Mouse (Mus musculus) T-cell, adult 2 months (primary cell): ENCODE data around the gene Ppie.
"Not testable (repeated sequence)": the region's sequence is repeated elsewhere in the genome, so short reads cannot be mapped to it uniquely, and the experiment has no call there.

Experiments used
- DNase-seq: peaks from one replicate; pipeline ENCODE4 v3.0.0; 2022; ENCODE audit warnings: low spot score

Ppie gene

DNA sequence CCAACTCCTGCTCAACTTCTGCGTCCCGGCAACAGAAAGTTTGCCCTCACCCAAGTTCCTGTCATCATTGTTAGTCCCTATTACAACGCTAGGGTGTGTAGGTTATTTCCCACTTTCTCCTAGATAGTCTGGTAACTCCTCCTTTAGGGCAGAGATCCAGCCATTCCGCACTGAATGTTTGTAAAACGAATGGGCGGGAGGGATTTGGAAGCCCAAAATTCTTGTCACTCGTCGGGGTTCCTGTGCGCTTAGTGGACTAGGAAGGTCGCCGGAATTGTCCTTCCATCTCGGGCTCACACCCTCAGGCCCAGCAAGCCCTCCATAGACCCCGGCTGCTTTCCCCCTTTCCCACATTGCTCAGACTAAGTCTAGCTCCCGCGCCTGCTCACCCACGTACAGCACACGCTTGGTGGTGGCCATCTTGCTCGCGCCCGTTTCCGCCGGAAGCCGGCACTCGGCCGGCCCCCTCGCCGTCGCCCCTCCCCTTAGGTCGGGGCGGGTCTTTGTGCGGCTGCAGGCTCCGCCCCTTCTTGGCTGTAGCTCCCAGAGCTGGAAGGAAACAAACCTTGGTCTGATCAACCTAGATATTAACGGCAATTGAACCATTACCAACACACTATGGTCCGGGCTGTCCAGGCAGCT lies at the start of gene Ppie:
TSS of gene Ppie (minus strand) at position 439 of the 642 bp plus-strand sequence.
- peak; percentile 72 for DNase-seq

DNA sequence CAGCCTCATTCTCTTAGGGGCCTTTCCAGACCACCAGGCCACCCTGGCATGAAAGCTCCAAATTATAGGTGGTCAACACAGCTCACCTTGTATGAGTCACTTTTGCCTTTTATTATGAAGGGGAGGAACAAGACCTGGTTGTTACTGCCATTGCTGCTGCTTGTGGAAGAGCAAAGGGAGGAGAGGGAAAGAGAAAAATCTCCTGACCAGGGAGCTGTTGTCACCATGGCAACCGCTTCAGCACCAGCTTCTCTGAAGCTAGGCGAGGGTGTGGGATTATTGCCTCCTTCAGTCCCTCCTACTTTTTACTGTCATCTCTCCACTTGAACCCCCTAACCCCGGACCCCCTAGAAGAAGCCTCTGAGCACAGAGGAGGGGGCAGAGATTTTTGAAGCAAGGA lies 45.1 kb upstream of the Ppie start:
- DNase-seq = no peak

DNA sequence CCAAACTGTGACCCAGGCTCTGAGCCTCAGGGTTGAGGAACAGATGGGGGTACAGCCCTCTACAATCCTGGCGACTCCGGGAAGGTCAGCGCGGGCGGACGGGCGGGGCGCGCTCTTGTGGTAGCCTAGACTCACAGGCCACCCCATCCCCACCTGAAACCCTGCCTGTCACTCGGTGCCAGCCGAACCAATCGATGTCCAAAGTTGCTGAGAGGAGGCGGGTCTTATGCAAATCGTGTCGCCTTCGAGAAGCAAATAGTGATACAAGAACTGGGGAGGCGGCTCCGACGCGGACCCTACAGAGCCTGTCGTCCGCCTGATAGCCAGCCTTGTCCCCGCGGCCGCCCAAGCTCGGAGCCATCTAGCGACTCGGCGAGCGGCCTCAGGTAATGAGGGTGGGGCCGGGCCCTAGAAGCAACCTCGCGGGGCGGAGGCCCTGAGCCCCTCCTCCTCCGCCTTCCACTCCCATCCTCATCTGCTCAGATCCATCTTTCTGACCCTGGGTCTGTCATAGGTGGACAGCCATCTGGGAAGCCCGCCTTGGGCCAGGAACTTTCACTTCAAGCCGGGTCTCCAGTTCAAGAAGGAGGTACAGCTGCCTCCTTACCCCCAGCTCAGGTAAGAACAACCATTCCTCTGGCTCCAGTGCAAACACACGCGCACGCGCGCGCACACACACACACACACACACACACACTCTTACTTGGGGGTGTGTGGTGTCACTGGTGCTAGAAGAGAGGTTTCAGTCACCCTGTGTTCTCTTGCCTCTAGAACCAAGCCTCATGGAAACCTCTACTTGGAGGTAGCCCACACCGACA lies 43.7 kb upstream of the Ppie start:
- DNase-seq = peak; percentile 62

DNA sequence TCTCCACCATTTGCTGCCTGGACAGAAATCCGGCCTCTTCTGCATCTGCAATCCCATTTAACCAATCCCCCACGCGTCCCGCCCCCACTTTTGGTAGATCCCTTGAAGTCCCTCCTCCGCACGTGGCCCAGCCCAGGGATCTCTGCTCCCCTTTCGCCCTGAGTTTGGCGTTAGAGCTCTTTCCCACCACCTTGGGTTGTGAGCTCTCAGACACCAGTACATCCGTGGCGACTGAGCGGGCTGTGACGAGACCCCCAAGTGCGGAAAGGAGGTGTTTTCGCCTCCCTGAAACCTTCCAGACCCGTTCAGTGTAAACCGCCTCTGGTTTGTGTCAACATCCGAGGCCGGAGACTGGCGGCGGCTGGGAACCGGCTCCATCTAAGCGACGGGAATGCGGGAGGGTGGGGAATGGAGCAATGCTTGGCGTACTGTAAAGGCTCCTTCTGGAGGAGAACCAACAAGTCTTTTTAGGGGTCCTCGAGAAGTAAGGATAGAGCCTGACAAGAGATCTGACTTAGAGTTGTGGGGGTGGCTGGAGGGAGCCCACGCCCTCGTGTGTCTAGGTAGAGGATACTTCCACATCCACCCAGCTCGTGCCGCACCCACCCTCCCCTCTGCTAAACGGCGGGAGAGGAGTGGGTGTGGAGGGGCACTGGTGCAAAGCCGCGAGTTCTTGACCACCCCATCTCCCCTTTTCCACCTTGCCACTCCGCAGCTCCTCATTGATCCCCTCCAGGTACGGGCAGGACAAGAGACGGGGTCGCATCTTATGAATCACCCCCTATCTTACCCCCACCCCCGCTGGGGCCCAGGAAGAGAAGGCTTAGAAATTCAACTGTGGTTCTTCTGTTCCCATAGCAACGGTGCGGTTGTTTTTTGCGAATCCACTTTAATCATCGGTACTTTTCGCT lies 42.8 kb upstream of the Ppie start, which contains the start of gene Hpcal4:
TSS of gene Hpcal4 (plus strand) at position 900 of the 911 bp plus-strand sequence.
- no peak for DNase-seq

DNA sequence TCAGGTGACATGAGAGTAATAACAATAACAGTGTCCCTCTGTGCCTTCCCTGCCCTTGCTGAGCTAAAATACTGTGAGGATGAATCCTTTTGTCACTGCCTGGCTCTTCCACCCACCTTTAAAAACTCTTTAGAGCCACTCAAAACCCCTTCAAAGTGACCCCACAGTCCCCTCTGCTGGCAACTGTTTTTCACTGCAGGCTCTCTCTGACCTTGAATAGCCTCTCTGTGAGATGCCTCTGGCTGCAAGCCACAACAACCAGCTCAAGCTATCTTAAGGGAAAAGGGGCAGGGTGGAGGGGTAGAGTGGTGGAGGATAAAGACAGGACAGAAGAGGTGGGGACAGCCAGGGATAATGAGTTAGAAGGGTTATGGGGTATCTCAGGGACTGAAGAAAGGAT lies 32.1 kb upstream of the Ppie start:
- no peak for DNase-seq

DNA sequence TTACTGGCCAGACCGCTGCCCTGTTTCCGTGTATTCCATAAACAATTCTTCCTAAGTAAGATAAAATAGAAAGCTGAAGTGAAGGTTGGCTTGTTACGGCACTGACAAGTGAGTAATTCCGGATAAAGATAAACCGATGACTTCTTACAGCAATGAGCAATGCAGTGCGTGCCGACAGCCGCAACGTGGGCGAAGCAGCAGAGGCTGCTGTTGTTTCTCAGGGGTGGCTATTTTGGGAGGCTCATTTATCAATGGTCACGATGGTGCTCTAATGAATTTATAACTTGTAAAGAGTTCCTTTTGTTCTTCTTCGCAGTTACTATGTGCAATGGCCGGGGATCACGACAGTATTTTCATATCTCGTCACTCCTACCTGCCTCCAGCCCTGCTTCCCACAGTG lies 24.4 kb upstream of the Ppie start:
- no peak for DNase-seq

DNA sequence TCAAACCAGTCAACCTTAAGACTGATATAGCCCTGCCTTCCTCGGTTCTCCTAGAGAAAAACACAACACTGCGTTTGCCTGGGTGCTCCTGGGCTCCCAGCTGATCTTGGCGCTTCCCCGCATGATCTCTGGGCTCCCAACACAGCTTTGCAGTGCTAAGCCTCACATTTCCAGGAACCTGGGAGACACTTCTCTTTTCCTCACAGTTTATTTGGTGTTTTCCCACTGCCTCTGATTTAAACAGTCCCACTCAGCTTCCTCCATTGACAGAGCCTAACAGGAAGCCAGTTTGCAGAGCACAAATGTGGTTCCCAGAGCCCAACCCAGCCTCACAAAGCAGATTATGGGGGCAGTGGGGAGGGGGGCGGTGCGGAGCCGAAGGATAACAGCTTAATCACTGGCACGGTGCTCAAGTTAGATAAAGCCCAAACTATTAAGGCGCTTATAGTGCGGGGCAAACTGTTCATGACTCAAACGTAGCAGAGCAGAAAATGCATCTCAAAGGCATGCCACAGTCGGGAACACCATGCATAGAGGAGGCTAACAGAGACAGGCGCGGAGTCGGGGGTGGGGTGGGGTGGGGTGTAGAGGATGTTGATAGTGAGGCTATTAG lies 22.7 kb upstream of the Ppie start:
- DNase-seq = no peak

DNA sequence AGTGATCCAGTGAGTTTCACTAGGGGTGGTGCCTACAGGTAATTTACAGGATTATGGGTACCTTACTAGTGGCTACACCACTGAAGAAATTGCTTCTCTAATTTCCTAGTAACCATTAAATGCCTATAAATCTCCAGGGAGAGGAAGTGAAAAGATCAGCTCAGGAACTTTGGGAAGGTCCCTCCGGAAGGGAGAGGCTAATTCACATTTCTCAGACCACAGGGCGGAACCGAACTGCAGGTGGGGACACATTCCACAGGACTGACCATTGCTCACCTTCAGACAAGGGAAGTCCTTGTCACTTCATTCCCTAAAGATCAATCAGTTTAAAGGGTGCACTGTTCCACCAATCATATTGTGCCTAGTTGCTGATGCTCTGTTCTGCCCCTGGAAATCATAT lies 21.5 kb upstream of the Ppie start:
- not testable (repeated sequence) for DNase-seq

DNA sequence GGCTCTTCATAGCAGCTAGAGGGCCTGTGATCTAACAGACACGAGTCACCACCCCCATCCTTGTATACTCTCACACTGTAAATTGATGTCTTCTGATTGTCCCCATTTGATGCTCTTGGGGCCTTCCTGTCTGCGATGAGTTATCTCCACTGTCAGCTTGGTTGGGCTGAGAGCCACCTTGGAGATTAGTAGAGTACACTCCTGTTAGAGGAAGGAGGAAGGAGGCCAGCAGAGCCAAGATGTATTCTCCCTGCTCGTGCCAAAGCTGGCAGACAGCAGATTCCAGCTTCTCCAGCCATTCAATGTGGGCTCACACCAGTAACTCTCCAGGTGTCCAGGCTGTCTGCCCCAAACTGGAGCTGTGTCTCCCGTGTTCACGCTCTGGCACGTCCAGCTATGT lies 20.8 kb upstream of the Ppie start:
- DNase-seq = no peak

DNA sequence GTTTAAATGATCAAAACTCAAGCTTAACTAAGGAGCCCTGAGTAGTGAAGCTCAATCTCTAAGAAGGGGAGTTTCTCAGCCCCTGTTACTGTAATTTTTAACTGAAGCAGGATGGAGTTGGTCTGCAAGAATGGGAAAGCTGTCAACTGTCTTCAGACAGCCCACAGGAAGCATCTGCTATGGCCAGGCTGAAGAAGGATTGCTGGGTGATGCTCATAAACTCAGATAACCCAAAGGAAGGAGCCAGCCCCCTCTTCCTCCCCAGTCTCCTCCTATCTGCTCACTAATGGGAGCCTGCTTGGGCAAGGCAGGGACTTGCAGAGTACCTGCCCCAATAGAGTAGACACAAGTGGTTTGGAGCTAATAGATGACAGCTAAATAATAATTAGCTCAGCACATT lies 16.1 kb upstream of the Ppie start:
- DNase-seq = no peak

DNA sequence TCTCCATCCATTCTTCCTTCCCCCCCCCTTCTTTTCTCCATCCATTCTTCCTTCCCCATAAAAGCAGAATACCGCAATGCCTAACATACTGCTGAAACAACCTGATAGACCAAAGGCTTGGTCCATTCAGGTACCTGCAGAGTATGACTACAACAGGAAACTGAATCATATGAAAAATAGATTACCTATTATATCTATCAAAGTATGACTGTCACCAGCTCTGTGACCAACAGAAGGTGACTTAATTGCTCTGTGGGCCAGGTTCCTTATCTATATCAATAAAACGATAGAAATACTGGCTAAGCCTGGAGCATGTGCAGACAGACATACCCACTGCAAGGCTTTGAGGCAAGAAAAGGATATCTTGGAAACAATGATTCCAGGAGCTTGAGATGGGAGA lies 15.7 kb upstream of the Ppie start:
- DNase-seq = no peak

DNA sequence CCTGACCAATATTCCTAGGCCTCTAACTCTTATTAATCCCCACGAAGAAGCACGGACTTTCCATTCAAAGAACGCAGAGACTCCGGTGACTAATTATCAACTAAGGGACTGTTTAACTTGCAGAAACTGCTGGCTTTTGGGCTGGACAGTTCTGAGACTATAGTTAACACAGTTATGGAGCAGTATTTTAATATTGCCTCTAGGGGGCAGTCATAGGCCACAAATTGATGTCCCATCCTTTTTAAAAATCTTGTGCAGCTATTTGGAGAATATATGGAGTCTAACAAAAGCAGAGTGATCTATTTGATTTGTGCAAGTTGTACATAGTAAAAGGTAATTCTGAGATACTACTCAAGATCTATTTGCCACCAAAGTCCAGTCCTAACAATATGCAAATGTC lies 15.3 kb upstream of the Ppie start:
- DNase-seq = peak; percentile 4

DNA sequence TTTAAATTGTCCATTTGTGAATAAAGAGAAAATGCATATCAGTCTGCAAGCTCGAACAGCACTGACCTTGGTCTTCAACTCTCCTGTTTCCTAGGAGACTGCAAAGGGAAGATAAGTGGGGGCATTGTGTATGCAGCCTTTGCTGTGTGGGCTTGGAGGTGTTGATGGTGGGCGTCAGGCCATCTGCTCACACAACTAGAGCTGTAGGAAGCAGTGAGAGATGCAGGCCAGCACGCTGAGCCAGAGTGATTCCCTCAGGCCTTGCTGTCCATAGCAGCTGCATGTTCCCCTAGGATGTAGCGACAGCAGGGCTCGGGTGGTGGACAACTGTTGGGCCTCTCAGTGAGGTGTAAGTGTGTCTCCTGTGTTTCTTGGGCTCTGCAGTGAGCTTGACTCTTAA lies 13.2 kb upstream of the Ppie start:
- no peak for DNase-seq

DNA sequence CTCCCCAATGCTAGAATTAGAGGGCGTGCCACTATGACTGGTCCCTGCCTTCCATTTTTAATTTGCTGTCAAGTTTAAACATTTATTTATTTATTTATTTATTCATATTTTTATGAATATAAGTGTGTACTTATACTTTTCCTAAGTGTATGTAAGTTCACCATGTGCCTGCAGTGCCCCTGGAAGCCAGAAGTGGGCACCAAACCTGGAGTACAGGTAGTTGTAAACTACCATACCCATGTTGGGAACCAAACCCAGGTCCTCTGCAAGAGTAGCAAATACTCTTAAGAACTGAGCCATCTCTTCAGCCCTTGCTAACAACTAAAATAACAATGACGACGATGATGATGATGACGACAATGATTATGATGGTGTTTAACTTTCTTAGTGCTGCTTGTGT lies 12.3 kb upstream of the Ppie start:
- no peak for DNase-seq

DNA sequence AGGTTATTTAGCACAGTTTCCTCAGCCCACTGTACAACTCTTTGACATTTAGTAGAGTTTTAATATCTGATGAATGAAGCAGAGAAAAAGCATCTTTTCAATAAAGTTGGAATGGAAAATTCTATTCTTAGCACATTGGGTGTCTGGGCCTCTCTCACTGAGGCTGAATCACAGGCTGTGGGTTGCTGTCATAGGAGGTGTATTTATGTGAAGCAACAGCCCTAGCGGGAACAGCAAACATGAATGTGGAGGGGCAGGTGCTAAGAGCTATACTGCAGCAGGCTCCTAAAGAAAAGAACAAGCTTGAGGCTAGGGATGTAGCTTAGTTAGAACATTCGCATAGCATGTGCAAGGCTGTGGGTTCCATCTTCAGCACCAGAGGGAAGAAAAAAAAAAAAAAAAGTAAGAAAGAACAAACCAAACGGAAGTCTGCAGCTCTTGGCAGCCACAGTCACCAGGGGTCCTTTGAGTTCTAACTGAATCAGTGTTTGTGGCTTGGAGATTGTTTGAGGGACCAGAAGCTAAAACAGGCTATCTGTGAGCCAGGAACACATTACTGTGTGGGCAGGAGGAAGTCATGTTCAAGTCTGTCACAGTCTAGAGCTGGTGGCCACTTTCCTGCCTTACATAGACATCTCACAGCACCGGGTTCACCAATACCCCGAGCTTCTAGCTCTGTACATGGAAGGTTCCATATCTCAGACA lies 7.8 kb upstream of the Ppie start:
- peak; percentile 1 for DNase-seq

DNA sequence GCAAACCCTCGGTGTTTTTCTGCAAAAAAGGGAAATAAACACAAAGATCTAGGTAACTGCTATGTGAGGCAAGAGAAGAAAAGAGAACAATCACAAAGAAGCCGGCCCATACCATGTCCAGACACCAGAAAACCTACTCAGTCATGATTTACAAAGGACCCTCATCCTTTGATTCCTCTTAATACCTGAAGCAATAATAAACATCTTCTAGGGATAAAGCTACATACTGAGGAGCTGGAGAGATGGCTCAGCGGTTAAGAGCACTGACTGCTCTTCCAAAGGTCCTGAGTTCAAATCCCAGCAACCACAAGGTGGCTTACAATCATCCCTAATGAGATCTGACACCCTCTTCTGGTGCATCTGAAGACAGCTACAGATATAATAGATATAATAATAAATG lies 2.2 kb downstream of the Ppie start:
- DNase-seq = no peak

DNA sequence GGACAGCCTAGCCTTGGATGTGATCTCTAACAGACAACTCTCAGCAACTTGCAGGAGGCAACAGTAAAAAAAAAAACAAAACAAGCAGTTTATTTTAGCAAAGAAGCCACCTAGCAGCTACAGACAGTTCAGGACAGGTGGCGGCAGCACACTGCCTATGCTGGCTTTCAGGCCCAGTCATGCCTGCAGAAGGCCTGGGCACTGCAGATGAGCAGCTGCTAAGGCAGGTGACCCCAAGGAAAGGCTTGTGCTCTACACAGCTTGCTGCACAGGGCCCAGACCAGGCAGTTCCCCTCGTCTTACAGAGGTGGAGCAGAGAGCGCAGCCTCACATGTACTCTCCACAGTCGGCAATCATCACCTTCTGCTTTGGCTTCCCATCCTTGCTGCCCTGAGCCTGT lies 12.7 kb downstream of the Ppie start:
- no peak for DNase-seq

DNA sequence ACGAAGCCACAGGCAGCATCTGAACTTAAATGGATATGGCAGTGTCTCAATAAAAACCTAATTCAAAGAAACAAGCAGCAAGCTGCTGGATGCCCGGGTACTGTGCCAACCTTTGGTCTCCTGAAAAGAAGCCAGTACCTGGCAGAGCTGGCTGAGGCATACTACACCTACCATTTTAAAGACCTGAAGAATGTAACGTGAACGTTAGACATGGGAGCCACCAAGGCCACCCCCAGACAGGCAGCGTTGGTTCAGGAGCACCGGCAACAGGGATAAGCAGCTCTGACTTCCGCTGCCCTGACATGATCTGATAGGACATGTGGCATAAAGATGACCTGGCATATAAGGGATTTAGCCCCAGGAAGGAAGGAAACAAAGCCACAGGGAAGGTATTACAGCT lies 13.1 kb downstream of the Ppie start:
- DNase-seq = no peak

DNA sequence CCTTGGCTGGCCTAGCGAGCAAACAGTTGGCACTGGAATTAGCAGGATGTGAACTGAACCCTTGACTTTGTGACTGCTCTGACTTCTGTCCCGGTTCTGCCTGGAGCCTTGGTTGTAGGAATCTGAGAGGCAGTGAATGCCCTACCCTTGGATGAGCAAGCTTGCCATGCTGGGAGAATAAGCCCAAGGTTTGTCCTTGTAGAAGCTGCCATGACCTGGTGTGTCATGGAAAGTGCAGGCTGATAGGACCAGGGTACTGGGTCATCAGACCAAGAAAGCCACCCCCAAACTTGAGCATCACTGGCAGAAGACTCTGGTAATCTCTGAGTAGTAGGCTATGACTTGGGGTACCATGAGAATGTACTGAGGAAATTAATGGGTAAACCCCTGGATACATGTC lies 18.5 kb downstream of the Ppie start:
- DNase-seq = no peak

DNA sequence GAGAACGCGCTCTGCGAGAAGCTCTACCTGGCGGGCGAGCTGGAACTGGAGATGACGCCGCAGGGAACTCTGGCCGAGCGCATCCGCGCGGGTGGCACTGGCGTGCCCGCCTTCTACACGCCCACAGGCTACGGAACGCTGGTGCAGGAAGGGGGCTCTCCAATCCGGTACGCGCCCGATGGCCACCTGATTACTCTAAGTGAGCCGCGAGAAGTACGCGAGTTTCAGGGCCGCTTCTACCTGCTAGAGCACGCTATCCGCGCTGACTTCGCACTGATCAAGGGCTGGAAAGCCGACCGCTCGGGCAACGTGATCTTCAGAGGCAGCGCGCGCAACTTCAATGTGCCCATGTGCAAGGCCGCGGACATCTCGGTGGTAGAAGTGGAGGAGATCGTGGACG lies 23.1 kb downstream of the Ppie start:
- not testable (repeated sequence) for DNase-seq

DNA sequence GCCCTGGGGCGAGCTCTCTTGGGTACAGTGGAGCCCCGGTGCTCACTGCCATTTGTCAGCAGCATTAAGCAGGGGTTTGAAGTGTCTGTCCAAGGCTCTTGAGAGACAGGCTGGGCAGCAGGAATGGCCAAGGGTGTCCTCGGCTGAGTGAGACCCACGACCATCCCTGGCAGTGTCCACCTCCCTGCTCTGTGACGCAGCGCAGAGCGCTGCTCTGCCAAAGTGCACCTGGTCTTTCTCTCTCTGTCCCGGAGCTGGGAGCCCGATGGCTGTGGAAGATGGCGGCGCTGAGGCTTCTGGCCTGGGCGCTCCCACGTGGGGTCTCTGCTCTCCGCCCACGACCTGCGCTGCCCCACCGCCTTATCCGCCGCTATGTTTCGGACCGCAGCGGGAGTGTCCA lies 23.7 kb downstream of the Ppie start, which contains the start of gene Oxct2b:
TSS of gene Oxct2b (plus strand) at position 256 of the 400 bp plus-strand sequence.
- no peak for DNase-seq
